Mouse (Mus musculus): ENCODE measurements around the gene Tnfrsf11a.
"Not testable (repeated sequence)": the region's sequence is repeated elsewhere in the genome, so short reads cannot be mapped to it uniquely, and the experiment has no call there.

Tnfrsf11a gene

GRCm38 (mm10) chr1:105784257-105785016, 3.9 kb downstream of the Tnfrsf11a start:
- in situ Hi-C loops (cut with MboI; ENCODE audit: unreplicated experiment in 2 of 2), result no loop called here

- in situ Hi-C loops (cut with MboI; ENCODE audit: unreplicated experiment in 2 of 2), result no loop called here
These were observed 4.6 kb downstream of the Tnfrsf11a start for GRCm38 (mm10) chr1:105785146-105785545.

- in situ Hi-C loops (cut with MboI; ENCODE audit: unreplicated experiment in 2 of 2), result no loop called here
These were observed 6.3 kb downstream of the Tnfrsf11a start for GRCm38 (mm10) chr1:105786731-105787357.

GRCm38 (mm10) chr1:105790103-105790502, 9.6 kb downstream of the Tnfrsf11a start:
- in situ Hi-C loops (cut with MboI; ENCODE audit: unreplicated experiment in 2 of 2), result no loop called here

- in situ Hi-C loops (cut with MboI; ENCODE audit: unreplicated experiment in 2 of 2), result no loop called here
These were observed 14.2 kb downstream of the Tnfrsf11a start for GRCm38 (mm10) chr1:105794670-105795069.

GRCm38 (mm10) chr1:105795705-105796104, 15.2 kb downstream of the Tnfrsf11a start:
- in situ Hi-C loops (cut with MboI; ENCODE audit: unreplicated experiment in 2 of 2), result no loop called here

- in situ Hi-C loops (cut with MboI; ENCODE audit: unreplicated experiment in 2 of 2), result no loop called here
These were observed 20.1 kb downstream of the Tnfrsf11a start for GRCm38 (mm10) chr1:105800570-105800969.

GRCm38 (mm10) chr1:105801252-105801651, 20.7 kb downstream of the Tnfrsf11a start:
- in situ Hi-C loops (cut with MboI; ENCODE audit: unreplicated experiment in 2 of 2), result no loop called here

GRCm38 (mm10) chr1:105802941-105803340, 22.4 kb downstream of the Tnfrsf11a start:
- in situ Hi-C loops (cut with MboI; ENCODE audit: unreplicated experiment in 2 of 2), result no loop called here

GRCm38 (mm10) chr1:105804285-105804684, 23.8 kb downstream of the Tnfrsf11a start:
- in situ Hi-C loops (cut with MboI; ENCODE audit: unreplicated experiment in 2 of 2), result no loop called here

GRCm38 (mm10) chr1:105805565-105805964, 25.0 kb downstream of the Tnfrsf11a start:
- in situ Hi-C loops (cut with MboI; ENCODE audit: unreplicated experiment in 2 of 2), result no loop called here

GRCm38 (mm10) chr1:105807028-105807722, 26.7 kb downstream of the Tnfrsf11a start:
- in situ Hi-C loops (cut with MboI; ENCODE audit: unreplicated experiment in 2 of 2), result no loop called here

GRCm38 (mm10) chr1:105812027-105812426, 31.5 kb downstream of the Tnfrsf11a start:
- in situ Hi-C loops (cut with MboI; ENCODE audit: unreplicated experiment in 2 of 2), result not testable (repeated sequence)

GRCm38 (mm10) chr1:105812960-105813708, 32.6 kb downstream of the Tnfrsf11a start:
- in situ Hi-C loops (cut with MboI; ENCODE audit: unreplicated experiment in 2 of 2), result no loop called here

GRCm38 (mm10) chr1:105813709-105814061, 33.2 kb downstream of the Tnfrsf11a start:
- in situ Hi-C loops (cut with MboI; ENCODE audit: unreplicated experiment in 2 of 2), result no loop called here

- in situ Hi-C loops (cut with MboI; ENCODE audit: unreplicated experiment in 2 of 2), result no loop called here
These were observed 34.1 kb downstream of the Tnfrsf11a start for GRCm38 (mm10) chr1:105814402-105815270.

- in situ Hi-C loops (cut with MboI; ENCODE audit: unreplicated experiment in 2 of 2), result no loop called here
These were observed 34.8 kb downstream of the Tnfrsf11a start for GRCm38 (mm10) chr1:105815310-105815709.

GRCm38 (mm10) chr1:105815736-105816135, 35.2 kb downstream of the Tnfrsf11a start:
- in situ Hi-C loops (cut with MboI; ENCODE audit: unreplicated experiment in 2 of 2), result no loop called here

- in situ Hi-C loops (cut with MboI; ENCODE audit: unreplicated experiment in 2 of 2), result no loop called here
These were observed 38.5 kb downstream of the Tnfrsf11a start for GRCm38 (mm10) chr1:105819031-105819430.

GRCm38 (mm10) chr1:105819740-105820139, 39.2 kb downstream of the Tnfrsf11a start:
- in situ Hi-C loops (cut with MboI; ENCODE audit: unreplicated experiment in 2 of 2), result no loop called here

All from v-Abl transformed pro-B cells (cell line).